Mouse (Mus musculus) limb, embryonic 14.5 days (tissue): ENCODE measurements around the gene Hoxc5. TPM values are rescaled to one million over a fixed set of nuclear protein-coding genes. Genes with fewer than 3 reads are reported as not detected.

Source experiments
- ATAC-seq: fragments of 200-750 bp; cut with Nextera tagmentation; 2 replicates; pipeline ENCODE4 v1.8.0; 2017; ENCODE audit warnings: low read depth, moderate number of reproducible peaks, moderate TSS enrichment; ENCODE audit not compliant: low FRiP score
- DNase-seq: peaks from one replicate; pipeline ENCODE4 v3.0.0-alpha.2; 2015; ENCODE audit warnings: low spot score
- H3K27ac ChIP-seq: fragments of 300-500 bp; sonication (generic); replicated peaks from 2 replicates; pipeline ENCODE4 v1.5.1; 2014; ENCODE audit warnings: low read depth, mild to moderate bottlenecking, low read length, moderate library complexity, mixed read lengths
- H3K27me3 ChIP-seq: fragments of 300-500 bp; sonication (generic); 2 replicates; pipeline ENCODE4 v1.6.1; 2014; ENCODE audit warnings: low read length, mixed read lengths; ENCODE audit not compliant: control insufficient read depth, insufficient read depth
- H3K36me3 ChIP-seq: fragments of 300-500 bp; sonication (generic); 2 replicates; pipeline ENCODE4 v1.6.1; 2014; ENCODE audit warnings: mild to moderate bottlenecking, low read length, moderate library complexity, mixed read lengths; ENCODE audit not compliant: control insufficient read depth, insufficient read depth
- H3K4me1 ChIP-seq: fragments of 300-500 bp; sonication (generic); 2 replicates; pipeline ENCODE4 v1.6.1; 2014; ENCODE audit warnings: antibody characterized with exemption, low read length, mixed read lengths; ENCODE audit not compliant: control insufficient read depth, insufficient read depth
- H3K4me2 ChIP-seq: fragments of 300-500 bp; sonication (generic); replicated peaks from 2 replicates; pipeline ENCODE4 v1.6.1; 2014; ENCODE audit warnings: low read depth, mild to moderate bottlenecking, low read length, moderate library complexity; ENCODE audit not compliant: severe bottlenecking
- H3K4me3 ChIP-seq: fragments of 300-500 bp; sonication (generic); replicated peaks from 2 replicates; pipeline ENCODE4 v1.5.1; 2014; ENCODE audit warnings: low read length
- H3K9ac ChIP-seq: fragments of 300-500 bp; sonication (generic); 2 replicates; pipeline ENCODE4 v1.6.1; 2014; ENCODE audit warnings: mild to moderate bottlenecking, low read depth, low read length, moderate library complexity; ENCODE audit not compliant: severe bottlenecking
- H3K9me3 ChIP-seq: fragments of 300-500 bp; sonication (generic); 2 replicates; pipeline ENCODE4 v1.6.1; 2016; ENCODE audit warnings: low read length; ENCODE audit not compliant: control insufficient read depth
- POLR2A ChIP-seq: fragments of 200-500 bp; IDR thresholded peaks from 2 replicates; pipeline ENCODE4 v1.8.0; 2012; ENCODE audit warnings: inconsistent platforms, mild to moderate bottlenecking, moderate library complexity, borderline replicate concordance; ENCODE audit not compliant: insufficient read depth, insufficient read length; ENCODE audit errors: extremely low read depth
- WGBS: fragments of 180-500 bp; shearing (Covaris S2); extraction: QIAGEN DNeasy Blood & Tissue Kit; methylation state at CpG from one replicate; pipeline ENCODE4 v1.1.7; 2014; 5-methylcytosine and 5-hydroxymethylcytosine counted together
- polyA plus RNA-seq, 2 experiments: library from polyadenylated mRNA; depleted of rRNA in 1 of 2; stranded (reverse) in 1 of 2; unstranded in 1 of 2; fragments of >200 nt; fragmentation: Nextera tagmentation in 1 of 2; extraction: Ambion mirVana in 1 of 2; gene quantifications; 2 replicates each; pipeline versions ENCODE4 v1.2.1 to v1.2.3; 2012 to 2014

Gene Hoxc5
- polyA plus RNA-seq, 2 experiments, result 3.5 to 9.0 TPM

- H3K27me3 ChIP-seq, result peaks cover 97% of the 10 kb centered on the region
- no peaks in the 10 kb centered on the region for H3K36me3 ChIP-seq
- H3K9me3 ChIP-seq, result no peaks in the 10 kb centered on the region
- H3K4me1 ChIP-seq, result peaks cover 12% of the 10 kb centered on the region; the same call in 1 of the 2 replicates
- peak overlapping the region; percentile 31; the same call in 1 of the 2 replicates for H3K4me3 ChIP-seq
- TF ChIP-seq POLR2A, result no peak
- peak overlapping the region; percentile 50 for H3K4me2 ChIP-seq
- H3K27ac ChIP-seq, result no peak overlapping the region
- DNase-seq (no peak), ATAC-seq (no peak)
- 0 out of 2 replicates have a peak overlapping the region, but pooled peaks have one; percentile 6 for H3K9ac ChIP-seq
- WGBS, result 4% methylated on average over 19 of the region's 19 CpGs
These were observed 48.3 kb downstream of the Hoxc5 start for GRCm38 (mm10) chr15:103015406-103016166.

GRCm38 (mm10) chr15:103018636-103019035 is 51.4 kb downstream of the Hoxc5 start, which contains the start of gene Hoxc4:
Gene Hoxc4, plus strand, starts transcription at chr15:103018934.
- no peak for DNase-seq
- no peak for ATAC-seq
- Histone ChIP-seq H3K27me3 (peaks cover 99% of the 10 kb centered on the region), H3K4me1 (peaks cover 10% of the 10 kb centered on the region; the same call in 1 of the 2 replicates), H3K4me3 (no peak within 1 kb of the TSS), H3K9ac (no peak within 1 kb of the TSS), H3K4me2 (no peak within 1 kb of the TSS), H3K9me3 (no peaks in the 10 kb centered on the region), H3K36me3 (no peaks in the 10 kb centered on the region), H3K27ac (no peak within 1 kb of the TSS)
- 16% methylated on average over 9 of the region's 9 CpGs for WGBS
- no peak for TF ChIP-seq POLR2A

- Histone ChIP-seq H3K4me2 (no peak overlapping the region), H3K9me3 (no peaks in the 10 kb centered on the region), H3K9ac (no peak overlapping the region), H3K27me3 (peaks cover 98% of the 10 kb centered on the region), H3K36me3 (no peaks in the 10 kb centered on the region), H3K4me1 (peaks cover 5% of the 10 kb centered on the region; the same call in 1 of the 2 replicates), H3K4me3 (no peak overlapping the region), H3K27ac (no peak overlapping the region)
- no peak for ATAC-seq
- no peak for DNase-seq
- no peak for TF ChIP-seq POLR2A
- 6% methylated on average over 8 of the region's 8 CpGs for WGBS
These were observed 53.7 kb downstream of the Hoxc5 start for GRCm38 (mm10) chr15:103020899-103021418.

GRCm38 (mm10) chr15:103021544-103021943 is 54.3 kb downstream of the Hoxc5 start:
- Histone ChIP-seq H3K4me1 (peaks cover 5% of the 10 kb centered on the region; the same call in 1 of the 2 replicates), H3K27me3 (peaks cover 98% of the 10 kb centered on the region), H3K27ac (no peak overlapping the region), H3K4me2 (no peak overlapping the region), H3K4me3 (no peak overlapping the region), H3K9ac (no peak overlapping the region), H3K36me3 (no peaks in the 10 kb centered on the region), H3K9me3 (no peaks in the 10 kb centered on the region)
- no peak for TF ChIP-seq POLR2A
- ATAC-seq (no peak), DNase-seq (no peak)
- WGBS, result 22% methylated on average over 8 of the region's 8 CpGs

GRCm38 (mm10) chr15:103024131-103024530 is 56.9 kb downstream of the Hoxc5 start:
- WGBS, result 7% methylated on average over 2 of the region's 2 CpGs

More at GRCm38 (mm10) chr15:103024131-103024530, 56.9 kb downstream of the Hoxc5 start:
- no peaks in the 10 kb centered on the region for H3K36me3 ChIP-seq
- no peaks in the 10 kb centered on the region for H3K9me3 ChIP-seq
- DNase-seq (no peak), ATAC-seq (no peak)
- H3K4me3 ChIP-seq, result no peak overlapping the region
- H3K27me3 ChIP-seq, result peaks cover 98% of the 10 kb centered on the region
- H3K4me2 ChIP-seq, result no peak overlapping the region
- TF ChIP-seq POLR2A, result no peak
- no peaks in the 10 kb centered on the region for H3K4me1 ChIP-seq
- H3K27ac ChIP-seq, result no peak overlapping the region
- no peak overlapping the region for H3K9ac ChIP-seq
